Mouse (Mus musculus): Measurements from ENCODE around the gene 1110065P20Rik. TPM values are rescaled to one million over a fixed set of nuclear protein-coding genes. Genes with fewer than 3 reads are reported as not detected.
A peak's percentile ranks its signal among the peaks of the same experiment; 100 is the strongest.

1110065P20Rik gene
- 10 to 100 TPM; 75.1 to 84.6 TPM for total RNA-seq (2021)

- intact Hi-C loops (cut with DNase I) = loop anchor here (1.0 to 5.0 kb wide), 2 partner anchors 41 to 49 kb away; partner anchors contain the start of gene Mtf1
Measured at GRCm38 (mm10) chr4:124850933-124851658, at the start of gene 1110065P20Rik. 1110065P20Rik (minus strand) TSS chr4:124851196.

DNA sequence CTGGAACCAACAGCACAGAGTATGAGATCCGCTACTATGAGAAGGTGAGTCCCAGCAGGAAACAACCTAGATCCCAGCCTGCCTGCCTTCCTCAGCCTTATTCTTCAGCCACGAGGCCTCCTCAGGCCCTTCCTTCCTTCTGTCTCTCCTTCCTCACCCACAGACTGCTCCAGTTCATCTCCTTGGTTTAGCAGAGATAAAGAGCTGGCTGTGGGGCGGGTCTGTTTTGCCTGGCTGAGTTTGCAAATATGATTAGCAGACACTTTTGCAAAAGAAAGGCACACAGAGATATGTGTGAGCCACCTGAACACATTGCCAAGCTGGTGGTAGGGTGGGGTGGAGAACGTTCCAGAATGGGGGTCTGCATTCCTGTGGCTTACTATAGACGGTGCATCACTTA lies 48.9 kb upstream of the 1110065P20Rik start:
- intact Hi-C loops (cut with DNase I) = no loop called here
- DNase-seq (ENCODE audit: low spot score in 2 of 2) = no peak

More at GRCm38 (mm10) chr4:124850933-124851658, at the start of gene 1110065P20Rik:
- DNase-seq (ENCODE audit: low spot score in 2 of 2) = peak; percentile 79 to 85

DNA sequence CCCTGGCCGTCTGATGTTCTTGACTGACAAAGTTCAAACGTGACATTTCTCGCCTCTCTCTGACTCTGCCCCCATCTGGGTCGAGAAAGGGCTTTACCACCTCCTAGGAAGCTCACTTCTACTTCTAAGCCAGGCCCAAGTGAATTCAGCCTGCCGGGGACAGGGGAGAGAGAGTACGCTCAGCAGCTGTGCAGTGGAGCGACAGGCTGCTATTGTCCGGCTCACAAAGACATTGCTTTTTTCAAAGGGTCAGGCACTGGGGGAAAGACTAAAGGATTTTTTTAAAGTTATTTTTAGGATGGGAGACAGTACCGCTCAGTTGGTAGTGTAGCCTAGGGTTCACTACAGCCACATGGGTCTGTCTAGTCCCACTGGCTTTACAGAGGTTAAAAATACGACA lies 47.4 kb upstream of the 1110065P20Rik start:
- DNase-seq (ENCODE audit: low spot score in 2 of 2) = no peak
- intact Hi-C loops (cut with DNase I) = no loop called here

DNA sequence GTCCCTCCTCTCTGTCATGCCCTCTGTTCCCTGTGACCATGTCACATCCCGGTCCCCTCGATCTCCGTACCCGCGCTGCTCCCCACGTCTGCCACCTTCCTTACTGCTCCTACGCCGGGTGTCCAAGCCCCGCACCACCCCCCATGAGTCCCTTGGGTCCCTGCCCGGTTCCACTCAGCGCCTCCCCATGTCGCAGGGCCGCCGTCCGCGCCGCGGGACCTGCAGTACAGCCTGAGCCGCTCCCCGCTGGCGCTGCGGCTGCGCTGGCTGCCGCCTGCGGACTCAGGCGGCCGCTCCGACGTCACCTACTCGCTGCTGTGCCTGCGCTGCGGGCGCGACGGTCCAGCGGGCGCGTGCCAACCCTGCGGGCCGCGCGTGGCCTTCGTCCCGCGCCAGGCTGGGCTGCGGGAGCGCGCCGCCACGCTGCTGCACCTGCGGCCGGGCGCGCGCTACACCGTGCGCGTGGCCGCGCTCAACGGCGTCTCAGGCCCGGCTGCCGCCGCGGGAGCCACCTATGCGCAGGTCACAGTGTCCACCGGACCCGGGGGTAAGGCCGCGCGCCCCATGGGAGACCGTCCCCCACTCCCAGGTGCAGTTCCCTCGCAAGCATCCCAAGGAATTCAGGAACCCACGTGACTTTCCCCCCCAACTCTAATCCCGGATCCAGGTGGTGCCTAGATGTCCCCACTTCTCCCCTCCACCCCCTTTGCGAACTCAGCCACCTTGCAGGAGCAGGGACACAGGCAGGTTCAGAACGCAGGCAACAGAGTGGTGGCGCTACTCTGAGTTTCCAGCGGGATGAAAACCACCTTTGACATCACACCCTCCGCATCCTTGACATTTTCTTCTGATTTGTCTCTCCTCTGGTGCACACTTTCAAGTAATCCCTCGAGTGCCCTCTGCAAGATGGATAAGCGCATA lies 43.8 kb upstream of the 1110065P20Rik start:
- peak; percentile 73 to 86 for DNase-seq (ENCODE audit: low spot score in 2 of 2)
- intact Hi-C loops (cut with DNase I) = loop anchor here (5.0 kb wide), 1 partner anchor 42 kb away; the partner anchor contains the start of genes 1110065P20Rik and Yrdc

DNA sequence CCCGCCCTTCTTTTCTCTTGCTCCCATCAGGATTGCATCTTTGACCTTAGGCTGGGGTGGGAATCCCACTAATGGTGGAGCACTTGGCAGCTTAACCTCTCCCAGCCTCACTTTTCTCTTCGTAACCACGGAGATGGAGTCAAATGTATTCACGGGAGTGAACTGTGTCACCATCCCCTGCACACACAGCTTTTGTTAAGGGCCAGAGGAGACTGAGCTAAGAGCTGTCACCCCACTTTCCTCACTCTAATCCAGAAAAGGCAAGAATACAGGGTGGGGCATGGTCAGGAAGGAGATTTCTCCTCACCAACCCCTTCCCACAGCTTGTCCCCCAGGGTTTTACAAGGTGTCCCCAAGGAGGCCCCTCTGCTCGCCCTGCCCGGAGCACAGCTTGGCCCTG lies 42.8 kb upstream of the 1110065P20Rik start:
- intact Hi-C loops (cut with DNase I) = loop anchor here (5.0 kb wide), 1 partner anchor 41 kb away; the partner anchor contains the start of genes 1110065P20Rik and Yrdc
- no peak for DNase-seq (ENCODE audit: low spot score in 2 of 2)

- no peak for DNase-seq (ENCODE audit: low spot score in 2 of 2)
- intact Hi-C loops (cut with DNase I) = loop anchor here (5.0 kb wide), 1 partner anchor 39 kb away; the partner anchor contains the start of genes 1110065P20Rik and Yrdc
Measured at GRCm38 (mm10) chr4:124890831-124891230, 39.8 kb upstream of the 1110065P20Rik start.

- DNase-seq (ENCODE audit: low spot score in 2 of 2) = no peak
- intact Hi-C loops (cut with DNase I) = loop anchor here (5.0 kb wide), 1 partner anchor 38 kb away; the partner anchor contains the start of genes 1110065P20Rik and Yrdc
Measured at GRCm38 (mm10) chr4:124889935-124890334, 38.9 kb upstream of the 1110065P20Rik start.

- intact Hi-C loops (cut with DNase I) = no loop called here
- peak in 1 of 2 experiments; percentile 47 for DNase-seq (ENCODE audit: low spot score in 2 of 2)
Measured at GRCm38 (mm10) chr4:124888702-124889101, 37.7 kb upstream of the 1110065P20Rik start.

DNA sequence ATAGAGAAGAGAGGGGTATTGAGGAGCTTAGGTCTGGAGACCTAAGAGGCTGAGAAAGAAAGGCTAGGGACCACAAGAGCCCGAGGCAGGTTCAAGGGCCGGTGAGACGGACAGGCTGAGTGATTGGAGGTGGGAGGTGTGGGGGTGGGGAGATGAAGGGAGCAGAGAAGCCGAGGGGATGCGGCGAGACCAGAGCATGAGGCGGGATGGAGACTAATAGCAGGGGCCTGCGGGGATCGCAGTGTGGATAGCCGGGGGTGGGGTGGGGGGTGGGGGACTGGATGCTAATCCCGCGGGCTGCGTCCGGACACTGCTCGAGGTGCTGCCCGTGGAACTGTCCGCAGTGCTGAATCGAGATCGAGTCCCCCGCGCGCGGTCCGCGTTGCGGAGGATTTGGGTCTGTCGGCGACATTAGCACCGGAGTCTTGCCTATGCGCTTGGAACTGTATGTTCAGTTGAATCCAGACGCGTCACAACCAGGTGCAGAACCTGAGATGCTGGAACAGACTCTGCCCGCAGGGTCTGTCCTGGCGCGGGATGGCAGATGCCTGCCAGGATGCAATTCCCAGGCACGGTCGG lies 31.2 kb upstream of the 1110065P20Rik start:
- DNase-seq (ENCODE audit: low spot score in 2 of 2) = peak in 1 of 2 experiments; percentile 60

GRCm38 (mm10) chr4:124881341-124881908 lies 30.4 kb upstream of the 1110065P20Rik start:
- peak; percentile 88 for DNase-seq (ENCODE audit: low spot score in 2 of 2)
- intact Hi-C loops (cut with DNase I) = no loop called here

More for the DNA sequence above, 31.2 kb upstream of the 1110065P20Rik start:
- intact Hi-C loops (cut with DNase I) = no loop called here

DNA sequence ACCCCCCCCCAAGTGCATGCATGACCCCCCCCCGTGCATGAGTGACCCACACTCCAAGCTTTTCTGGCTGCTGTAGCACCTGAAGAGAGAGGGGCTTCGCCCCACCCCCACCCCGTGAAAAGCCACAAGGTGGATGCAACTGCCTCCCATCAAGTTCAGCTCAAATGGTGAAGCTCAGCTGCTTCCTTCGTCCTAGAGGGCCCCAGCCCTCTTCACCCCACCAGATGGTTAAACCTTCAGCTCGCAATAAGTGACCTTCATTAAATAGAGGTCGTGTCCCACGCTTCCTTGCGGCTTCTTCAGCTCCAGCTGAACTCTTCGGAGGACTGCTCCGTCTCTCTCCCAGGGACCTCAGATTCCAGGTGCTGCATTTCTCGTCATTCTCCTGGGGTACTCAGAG lies 29.6 kb upstream of the 1110065P20Rik start, which contains the start of gene Epha10:
Epha10 (plus strand) TSS at position 301 of the 400 bp plus-strand sequence.
- no peak for DNase-seq (ENCODE audit: low spot score in 2 of 2)
- intact Hi-C loops (cut with DNase I) = no loop called here

DNA sequence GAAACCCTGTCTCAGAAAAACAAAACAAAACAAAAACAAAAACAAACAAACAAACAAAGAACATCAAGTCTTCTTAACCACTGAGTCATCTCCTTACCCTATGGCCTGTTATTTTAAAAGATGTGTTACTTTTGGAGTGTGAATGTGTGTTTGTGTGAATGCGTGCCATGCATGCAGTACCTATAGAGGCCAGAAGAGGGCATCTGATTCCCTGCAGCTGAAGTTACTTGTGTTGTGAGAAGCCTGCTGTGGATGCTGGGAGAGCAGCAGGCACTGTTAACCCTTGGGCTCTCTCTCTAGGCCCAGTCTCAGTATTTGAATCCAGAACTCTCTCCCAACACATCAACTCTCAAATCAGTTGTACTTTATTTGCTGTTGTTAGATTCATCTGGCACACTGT lies 21.7 kb upstream of the 1110065P20Rik start:
- no peak for DNase-seq (ENCODE audit: low spot score in 2 of 2)
- intact Hi-C loops (cut with DNase I) = no loop called here

DNA sequence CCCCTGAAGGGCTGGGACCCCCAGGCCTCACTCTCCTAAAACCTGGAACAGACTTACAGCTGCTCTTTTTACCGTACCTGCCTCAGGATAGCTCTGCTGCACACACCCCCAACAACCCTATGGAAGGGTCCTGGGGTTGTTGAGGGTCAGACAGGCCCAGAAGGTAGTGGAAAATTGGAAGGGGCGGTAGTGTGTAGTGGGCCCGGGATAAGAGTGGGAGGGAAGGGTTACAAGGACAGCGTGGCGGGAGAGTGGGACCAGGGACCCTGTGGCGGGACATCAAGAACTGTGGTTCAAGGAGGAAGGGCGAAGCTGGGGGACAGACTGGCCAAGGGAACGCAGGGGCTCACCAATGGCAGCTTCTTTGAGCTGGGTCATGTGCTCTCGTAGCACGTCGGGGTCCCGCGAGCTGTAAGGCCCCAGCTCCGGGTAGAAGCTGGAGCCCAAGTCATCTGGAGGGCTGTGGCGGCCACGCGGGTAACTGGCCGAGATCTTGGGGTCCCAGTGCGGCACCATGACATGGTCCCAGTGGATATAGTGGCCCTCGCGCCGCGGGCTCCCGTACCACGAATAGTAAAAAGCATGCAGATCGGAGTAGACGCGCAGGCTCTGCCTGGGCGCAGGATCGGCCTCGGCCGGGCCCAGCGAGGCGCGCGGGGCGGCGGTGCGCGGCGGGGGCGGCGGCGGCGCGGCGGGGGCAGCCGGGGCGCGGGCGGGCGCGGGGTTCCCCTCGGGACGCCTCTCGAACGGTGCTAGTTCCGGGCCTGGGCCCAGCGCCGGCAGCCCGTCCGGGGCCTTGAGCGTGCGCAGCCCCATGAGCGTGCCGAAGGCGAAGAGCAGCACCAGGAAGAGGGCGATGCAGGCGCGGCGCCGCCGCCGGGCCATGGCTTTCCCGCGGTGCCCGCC lies 10.5 kb upstream of the 1110065P20Rik start, which contains the start of gene Maneal:
Maneal (minus strand) TSS at position 889 of the 906 bp plus-strand sequence.
- intact Hi-C loops (cut with DNase I) = loop anchor here (1.0 kb wide), 1 partner anchor 31 kb away; no protein-coding TSS in a partner anchor
- DNase-seq (ENCODE audit: low spot score in 2 of 2) = no peak

- intact Hi-C loops (cut with DNase I) = no loop called here
- no peak for DNase-seq (ENCODE audit: low spot score in 2 of 2)
Measured at GRCm38 (mm10) chr4:124860446-124860845, 9.4 kb upstream of the 1110065P20Rik start.

- intact Hi-C loops (cut with DNase I) = no loop called here
- no peak for DNase-seq (ENCODE audit: low spot score in 2 of 2)
Measured at GRCm38 (mm10) chr4:124858370-124858769, 7.4 kb upstream of the 1110065P20Rik start.

DNA sequence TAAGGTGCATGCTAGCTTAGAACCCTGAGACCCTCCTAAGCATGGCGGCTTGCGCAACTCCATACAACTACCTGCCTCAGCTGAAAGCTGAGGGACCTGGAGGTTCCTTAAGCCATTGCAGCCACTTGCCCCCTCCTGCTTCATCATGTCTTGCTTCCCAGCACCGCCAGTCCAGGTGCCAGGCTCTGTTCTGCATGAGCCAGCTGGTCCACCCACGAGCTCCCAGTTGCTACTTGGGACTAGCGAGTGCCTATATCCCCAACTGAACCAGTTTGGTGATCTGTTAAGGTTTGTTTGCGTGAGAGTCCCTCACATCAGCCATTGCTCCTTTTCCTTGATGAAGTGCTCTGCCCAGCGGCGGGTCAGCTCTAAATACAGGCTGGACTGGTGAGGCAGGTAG lies 5.3 kb upstream of the 1110065P20Rik start:
- intact Hi-C loops (cut with DNase I) = no loop called here
- DNase-seq (ENCODE audit: low spot score in 2 of 2) = peak; percentile 50 to 51

GRCm38 (mm10) chr4:124850261-124850913 lies 609 bp downstream of the 1110065P20Rik start, which contains the start of gene Yrdc:
Yrdc (plus strand) TSS chr4:124850679.
- intact Hi-C loops (cut with DNase I) = loop anchor here (1.0 to 5.0 kb wide), 2 partner anchors 42 to 48 kb away; partner anchors contain the start of gene Mtf1
- DNase-seq (ENCODE audit: low spot score in 2 of 2) = peak; percentile 95 to 96
